Mouse (Mus musculus) intestine, postnatal 0 days (tissue): ENCODE results near the gene Traf5. TPM values are rescaled to one million over a fixed set of nuclear protein-coding genes. Genes with fewer than 3 reads are reported as not detected.

Experiments used
- ATAC-seq: fragments of 200-750 bp; cut with Nextera tagmentation; 2 replicates; pipeline ENCODE4 v1.8.0; 2017; ENCODE audit warnings: mild to moderate bottlenecking, moderate TSS enrichment, moderate library complexity
- H3K27ac ChIP-seq: fragments of 300-500 bp; sonication (generic); 2 replicates; pipeline ENCODE4 v1.5.1; 2014; ENCODE audit warnings: mild to moderate bottlenecking, low read depth, low read length, moderate library complexity
- H3K27me3 ChIP-seq: fragments of 300-500 bp; sonication (generic); replicated peaks from 2 replicates; pipeline ENCODE4 v1.6.1; 2014; ENCODE audit warnings: low read length, mixed read lengths; ENCODE audit not compliant: control insufficient read depth, insufficient read depth
- H3K36me3 ChIP-seq: fragments of 300-500 bp; sonication (generic); 2 replicates; pipeline ENCODE4 v1.6.1; 2014; ENCODE audit warnings: mild to moderate bottlenecking, moderate library complexity; ENCODE audit not compliant: control insufficient read depth, insufficient read depth
- H3K4me1 ChIP-seq: fragments of 300-500 bp; sonication (generic); replicated peaks from 2 replicates; pipeline ENCODE4 v1.6.1; 2014; ENCODE audit warnings: antibody characterized with exemption, low read length, mixed read lengths; ENCODE audit not compliant: control insufficient read depth, insufficient read depth
- H3K4me2 ChIP-seq: fragments of 300-500 bp; sonication (generic); replicated peaks from 2 replicates; pipeline ENCODE4 v1.6.1; 2014; ENCODE audit warnings: low read depth, mild to moderate bottlenecking, moderate library complexity
- H3K4me3 ChIP-seq: fragments of 300-500 bp; sonication (generic); 2 replicates; pipeline ENCODE4 v1.5.1; 2014; ENCODE audit warnings: low read depth, low read length
- H3K9ac ChIP-seq: fragments of 300-500 bp; sonication (generic); 2 replicates; pipeline ENCODE4 v1.6.1; 2014; ENCODE audit warnings: mild to moderate bottlenecking, low read depth, low read length
- H3K9me3 ChIP-seq: fragments of 300-500 bp; sonication (generic); 2 replicates; pipeline ENCODE4 v1.6.1; 2016; ENCODE audit warnings: mixed run types; ENCODE audit not compliant: control insufficient read depth
- CTCF ChIP-seq: sonication (generic); IDR thresholded peaks from 2 replicates; pipeline ENCODE4 v1.5.1; 2016; ENCODE audit warnings: low read depth, mild to moderate bottlenecking, control low read depth, antibody characterized with exemption, moderate library complexity
- WGBS: fragments of 180-500 bp; shearing (Covaris S2); extraction: QIAGEN DNeasy Blood & Tissue Kit; methylation state at CpG from one replicate; pipeline ENCODE4 v1.1.7; 2014; 5-methylcytosine and 5-hydroxymethylcytosine counted together
- microRNA-seq: library from miRNA; unstranded; fragments of <30 nt; microRNA quantifications from one replicate; pipeline ENCODE4, GENCODE M21; 2016
- polyA plus RNA-seq: library from polyadenylated mRNA; unstranded; fragments of >200 nt; fragmentation: Nextera tagmentation; extraction: Ambion mirVana; gene quantifications from 2 replicates; pipeline ENCODE4 v1.2.1, GENCODE M21; 2015

Traf5 gene
- polyA plus RNA-seq, 1 experiment from 2014 or later: 10.3 TPM

DNA sequence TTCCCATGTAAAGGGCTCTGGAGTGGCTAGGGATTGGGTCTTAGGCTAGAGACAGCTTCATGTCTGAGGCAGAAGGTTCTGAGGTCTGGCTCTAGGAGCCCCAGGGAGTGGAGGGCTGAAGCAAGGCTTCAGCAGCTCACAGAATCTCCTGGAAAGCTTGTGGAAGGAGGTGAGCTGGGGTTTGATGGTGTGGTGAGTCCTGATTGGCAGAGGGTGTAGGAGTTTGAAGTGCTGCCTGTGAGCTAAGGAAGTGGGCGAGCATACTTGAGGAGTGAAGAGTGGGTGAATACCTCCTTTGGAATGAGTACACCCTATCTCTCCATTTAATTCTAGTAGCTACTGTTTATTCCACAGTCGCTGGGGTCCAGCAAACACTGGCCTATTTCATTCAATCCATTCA is 141.7 kb downstream of the Traf5 start:
- Histone ChIP-seq H3K9me3 (no peaks in the 10 kb centered on the region), H3K27ac (no peak overlapping the region), H3K27me3 (no peaks in the 10 kb centered on the region), H3K36me3 (no peaks in the 10 kb centered on the region), H3K4me2 (no peak overlapping the region), H3K9ac (no peak overlapping the region), H3K4me3 (no peak overlapping the region), H3K4me1 (no peaks in the 10 kb centered on the region)
- no peak for TF ChIP-seq CTCF
- no peak for ATAC-seq
- WGBS: 58% methylated on average over 2 of the region's 2 CpGs

DNA sequence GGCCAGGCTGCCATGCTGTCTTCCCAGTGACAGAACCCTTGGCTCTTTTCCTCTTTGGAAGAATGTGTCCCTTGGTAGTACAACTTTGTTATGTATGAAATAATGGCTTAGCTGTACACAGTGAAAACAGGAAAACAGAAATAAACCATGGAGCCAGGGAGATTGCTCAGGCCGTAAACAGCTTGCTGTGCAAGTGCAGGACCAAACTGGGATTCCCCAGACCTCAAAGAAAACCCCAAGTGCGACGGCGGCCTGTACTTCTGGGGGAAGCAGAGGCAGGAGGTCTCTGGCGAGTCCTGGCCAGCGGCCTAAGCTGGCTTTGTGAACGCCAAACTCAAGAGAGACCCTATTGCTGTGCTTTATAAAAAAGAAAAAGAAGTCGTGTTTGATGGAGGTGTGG is 143.8 kb downstream of the Traf5 start:
- ATAC-seq: no peak
- 83% methylated on average over 8 of the region's 8 CpGs for WGBS
- H3K4me1 ChIP-seq: no peaks in the 10 kb centered on the region
- no peak overlapping the region for H3K4me2 ChIP-seq
- no peak for TF ChIP-seq CTCF
- no peak overlapping the region for H3K27ac ChIP-seq
- H3K9me3 ChIP-seq: no peaks in the 10 kb centered on the region
- no peaks in the 10 kb centered on the region for H3K36me3 ChIP-seq
- H3K27me3 ChIP-seq: no peaks in the 10 kb centered on the region
- no peak overlapping the region for H3K9ac ChIP-seq
- H3K4me3 ChIP-seq: no peak overlapping the region

DNA sequence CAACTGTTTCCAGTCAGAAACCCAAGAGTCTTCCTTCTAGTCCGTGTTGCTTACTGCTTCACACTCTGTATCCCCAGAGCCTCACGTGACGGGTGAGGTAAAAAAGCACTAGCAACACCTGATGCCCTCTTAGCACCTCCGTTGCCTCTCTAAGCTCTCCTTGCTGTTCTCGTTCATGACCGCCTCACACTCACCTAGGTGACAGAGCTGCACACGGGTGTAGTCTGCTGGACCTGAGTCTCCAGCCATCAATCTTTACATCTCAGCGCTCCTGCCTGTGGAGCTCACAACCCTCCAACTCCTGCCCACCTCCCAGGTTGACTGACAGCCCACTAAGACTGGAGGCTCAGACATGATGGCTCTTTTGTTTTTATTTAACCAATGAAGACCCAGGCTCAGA is 144.6 kb downstream of the Traf5 start:
- no peak overlapping the region for H3K27ac ChIP-seq
- no peaks in the 10 kb centered on the region for H3K27me3 ChIP-seq
- no peak overlapping the region for H3K9ac ChIP-seq
- H3K4me1 ChIP-seq: no peaks in the 10 kb centered on the region
- no peak for TF ChIP-seq CTCF
- no peak overlapping the region for H3K4me2 ChIP-seq
- no peak overlapping the region for H3K4me3 ChIP-seq
- no peaks in the 10 kb centered on the region for H3K9me3 ChIP-seq
- no peak for ATAC-seq
- 82% methylated on average over 8 of the region's 8 CpGs for WGBS
- no peaks in the 10 kb centered on the region for H3K36me3 ChIP-seq

Small RNA genes lying within 50 kb of the gene (microRNA-seq; reads per million reads assigned to microRNA genes)
- gene Mir3473c: not detected

Other genes with a start within 250 kb of the Traf5 start
- 11.6 and 12.8 TPM in 2 replicates for gene Slc30a1, start 185.8 kb downstream of the Traf5 start, polyA plus RNA-seq
- gene Rd3, start 115.2 kb downstream of the Traf5 start, polyA plus RNA-seq: 0.08 and 0.10 TPM in 2 replicates
- gene Rcor3, start 45.5 kb upstream of the Traf5 start, polyA plus RNA-seq: 16.8 and 17.9 TPM in 2 replicates
- gene Kcnh1, start 98.2 kb upstream of the Traf5 start, polyA plus RNA-seq: 0.65 and 0.69 TPM in 2 replicates